Mouse (Mus musculus) cerebellum, adult 2 months (tissue): ENCODE results near the gene Gm21170. TPM values are rescaled to one million over a fixed set of nuclear protein-coding genes. Genes with fewer than 3 reads are reported as not detected.
"Not testable (repeated sequence)": the region's sequence is repeated elsewhere in the genome, so short reads cannot be mapped to it uniquely, and the experiment has no call there.

Experiments used
- DNase-seq, 2 experiments: peaks; one replicate each; pipeline ENCODE4 v3.0.0; 2021
- H3K27ac ChIP-seq: fragments of 200-500 bp; 2 replicates; pipeline ENCODE4 v1.5.1; 2012; ENCODE audit warnings: low read length, control low read depth, inconsistent platforms; ENCODE audit not compliant: insufficient read depth
- H3K27me3 ChIP-seq: fragments of 200-500 bp; 2 replicates; pipeline ENCODE4 v1.6.1; 2012; ENCODE audit warnings: inconsistent platforms, mild to moderate bottlenecking, low read length, moderate library complexity; ENCODE audit not compliant: control insufficient read depth, insufficient read depth
- H3K4me1 ChIP-seq: fragments of 200-500 bp; 2 replicates; pipeline ENCODE4 v1.6.1; 2011; ENCODE audit warnings: low read length; ENCODE audit not compliant: control insufficient read depth, insufficient read depth
- H3K4me3 ChIP-seq: fragments of 200-500 bp; replicated peaks from 2 replicates; pipeline ENCODE3; 2011; ENCODE audit warnings: mild to moderate bottlenecking, low read depth, low read length, control low read depth; ENCODE audit not compliant: insufficient read depth
- WGBS: fragments of 180-500 bp; shearing (Covaris S2); methylation state at CpG from one replicate; pipeline ENCODE4 v1.1.7; 2018; 5-methylcytosine and 5-hydroxymethylcytosine counted together
- polyA plus RNA-seq: library from polyadenylated mRNA; depleted of rRNA; stranded (reverse); fragments of >200 nt; gene quantifications from 2 replicates; pipeline ENCODE4 v1.2.3, GENCODE M21; 2012; rRNA removed

Gm21170 gene
- polyA plus RNA-seq, result not detected in 2 replicates

DNA sequence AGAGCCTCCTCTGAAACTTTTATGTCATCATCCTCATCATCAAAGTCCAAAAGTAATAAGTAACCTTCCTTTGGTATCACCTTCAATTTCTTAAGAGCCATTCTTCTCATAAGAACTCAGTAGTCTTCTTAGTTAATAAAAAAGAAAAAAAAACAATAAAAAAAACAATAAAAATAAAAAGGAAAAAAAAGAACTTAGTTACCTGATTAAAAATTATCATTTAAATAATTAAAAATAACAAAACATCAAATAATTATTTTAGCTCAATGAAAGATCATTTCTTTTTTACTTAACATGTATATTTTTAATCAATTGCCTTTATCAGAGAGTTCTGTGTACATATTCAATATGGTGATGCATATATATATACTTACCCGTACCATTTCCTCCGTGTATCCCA is at the start of gene Gm21170:
TSS of gene Gm21170 (minus strand) at position 101 of the 400 bp plus-strand sequence.
- not testable (repeated sequence) for H3K27ac ChIP-seq, H3K4me3 ChIP-seq, H3K27me3 ChIP-seq, H3K4me1 ChIP-seq, DNase-seq
- WGBS, result no CpG with 5 or more reads among the region's 2 CpGs

Other genes with a start within 250 kb of the Gm21170 start
- not detected in 2 replicates for gene Gm21256, start 240.1 kb downstream of the Gm21170 start, polyA plus RNA-seq